Comparison of ENCODE assay signal across 11 mouse cellular contexts in genomic region chr13:94645241-94646206, GRCm38 (mm10).
DNase-seq lines count a peak whose midpoint lies in the region; ATAC-seq and TF ChIP-seq lines count a peak whose summit lies in the region.
"Had no signal": no experiment of that assay in that cellular context is flagged by ENCODE, and none has a peak within 500 bp of the region (broad histone marks: within the 10 kb centered on the region; RNA-seq: fewer than 3 reads in every experiment).

No protein-coding gene starts in this region.

- peak overlapping the region; percentile 11; the same call in 1 of the 2 replicates for H3K9ac ChIP-seq in forebrain, postnatal 0 days
- H3K9ac ChIP-seq in neural tube, embryonic 14.5 days (replicated peaks; ENCODE audit: low read depth, low read length), result no peak overlapping the region
- H3K9ac ChIP-seq: embryonic facial prominence, embryonic 12.5 days; lung, embryonic 15.5 days had no signal

- no peak for DNase-seq in left cerebral cortex, adult 2 months (ENCODE audit: extremely low spot score in 1 of 2, low spot score in 2 of 2)
- no peak for DNase-seq in left cerebral cortex, postnatal 36 days (ENCODE audit: low spot score in 2 of 2)
- peak; percentile 50 for DNase-seq in forebrain, postnatal 0 days
- peak; percentile 43 for DNase-seq in kidney, postnatal 10 days
- DNase-seq in cerebellum, postnatal 36 days, result no peak
- no peak for DNase-seq in spleen, adult 12 weeks (ENCODE audit: low spot score)
- DNase-seq: cerebellum, adult 11 months; retina, postnatal 1 day had no signal

- peak overlapping the region; percentile 36 for H3K4me3 ChIP-seq in left cerebral cortex, adult 2 months
- peak overlapping the region; percentile 30 for H3K4me3 ChIP-seq in forebrain, postnatal 0 days (ENCODE audit: low read depth, low read length)
- H3K4me3 ChIP-seq in neural tube, embryonic 14.5 days (ENCODE audit: low read depth, low read length), result no peak overlapping the region
- H3K4me3 ChIP-seq: embryonic facial prominence, embryonic 12.5 days; lung, embryonic 15.5 days had no signal

- TF ChIP-seq CTCF in left cerebral cortex, adult 2 months (IDR thresholded peaks at IDR 0.05), result no peak
- no peak for TF ChIP-seq CTCF in forebrain, postnatal 0 days (IDR thresholded peaks at IDR 0.05; ENCODE audit: low read depth)

- peak overlapping the region; percentile 41 for H3K4me2 ChIP-seq in forebrain, postnatal 0 days (ENCODE audit: low read depth)
- peak overlapping the region; percentile 30 for H3K4me2 ChIP-seq in neural tube, embryonic 14.5 days (ENCODE audit: low read depth, low read length)
- H3K4me2 ChIP-seq: embryonic facial prominence, embryonic 12.5 days; lung, embryonic 15.5 days had no signal

- peak; percentile 66; the same call in 1 of the 2 replicates for ATAC-seq in forebrain, postnatal 0 days
- ATAC-seq in neural tube, embryonic 14.5 days (ENCODE audit: low read depth), result peak; percentile 60

- H3K9me3 ChIP-seq in forebrain, postnatal 0 days (ENCODE audit: low read length), result no peaks in the 10 kb centered on the region
- no peaks in the 10 kb centered on the region for H3K9me3 ChIP-seq in neural tube, embryonic 14.5 days (ENCODE audit: control insufficient read depth, low read length)
- H3K9me3 ChIP-seq: embryonic facial prominence, embryonic 12.5 days; lung, embryonic 15.5 days had no signal

- no peak overlapping the region for H3K27ac ChIP-seq in left cerebral cortex, adult 2 months
- no peak overlapping the region for H3K27ac ChIP-seq in forebrain, postnatal 0 days (ENCODE audit: low read depth, low read length)
- H3K27ac ChIP-seq in neural tube, embryonic 14.5 days (ENCODE audit: low read depth, low read length), result no peak overlapping the region
- H3K27ac ChIP-seq: embryonic facial prominence, embryonic 12.5 days; lung, embryonic 15.5 days had no signal

- H3K36me3 ChIP-seq in forebrain, postnatal 0 days (ENCODE audit: insufficient read depth), result no peaks in the 10 kb centered on the region
- no peaks in the 10 kb centered on the region for H3K36me3 ChIP-seq in neural tube, embryonic 14.5 days (ENCODE audit: control insufficient read depth, insufficient read depth, low read length)
- H3K36me3 ChIP-seq: embryonic facial prominence, embryonic 12.5 days; lung, embryonic 15.5 days had no signal

- no peaks in the 10 kb centered on the region for H3K4me1 ChIP-seq in forebrain, postnatal 0 days (ENCODE audit: insufficient read depth)
- no peaks in the 10 kb centered on the region for H3K4me1 ChIP-seq in neural tube, embryonic 14.5 days (ENCODE audit: control insufficient read depth, insufficient read depth, low read length)

- H3K27me3 ChIP-seq in forebrain, postnatal 0 days (ENCODE audit: insufficient read depth, low read length), result peaks cover 7% of the 10 kb centered on the region
- H3K27me3 ChIP-seq in neural tube, embryonic 14.5 days (ENCODE audit: control insufficient read depth, insufficient read depth, low read length), result no peaks in the 10 kb centered on the region

- intact Hi-C loops in left cerebral cortex, adult 2 months (cut with DNase I), result no loop called here
- intact Hi-C loops in left cerebral cortex, postnatal 36 days (cut with DNase I), result no loop called here

- 47% methylated on average over 19 of the region's 19 CpGs for WGBS in forebrain, postnatal 0 days
- 49% methylated on average over 19 of the region's 19 CpGs for WGBS in neural tube, embryonic 14.5 days

Comparison
In these comparisons a context has a peak if more than half of its experiments do, and no peak if none do; other contexts are left out.
1. DNase-seq: peak in forebrain, postnatal 0 days (single experiment) and kidney, postnatal 10 days (single experiment); none in left cerebral cortex, adult 2 months (0 of 2), left cerebral cortex, postnatal 36 days (0 of 2), cerebellum, postnatal 36 days (0 of 2) and spleen, adult 12 weeks (single experiment).